Mouse (Mus musculus) liver, adult 2 months (tissue): Measurements from ENCODE around the gene Fv1. TPM values are rescaled to one million over a fixed set of nuclear protein-coding genes. Genes with fewer than 3 reads are reported as not detected.

Experiments
- DNase-seq: peaks from one replicate; pipeline ENCODE4 v3.0.0-alpha.2; 2011; ENCODE audit warnings: low read depth, low spot score; ENCODE audit errors: extremely low read depth
- H3K27ac ChIP-seq: fragments of 200-500 bp; replicated peaks from 2 replicates; pipeline ENCODE4 v1.5.1; 2012; ENCODE audit warnings: low read depth, mild to moderate bottlenecking, control low read depth, inconsistent platforms, low read length; ENCODE audit not compliant: insufficient read depth
- H3K27me3 ChIP-seq: fragments of 200-500 bp; 2 replicates; pipeline ENCODE4 v1.6.1; 2012; ENCODE audit warnings: mild to moderate bottlenecking, moderate library complexity, low read length, inconsistent platforms; ENCODE audit not compliant: control insufficient read depth, insufficient read depth
- H3K36me3 ChIP-seq: fragments of 200-500 bp; 2 replicates; pipeline ENCODE4 v1.6.1; 2012; ENCODE audit warnings: low read length, inconsistent platforms; ENCODE audit not compliant: control insufficient read depth, insufficient read depth
- H3K4me1 ChIP-seq: fragments of 200-500 bp; 2 replicates; pipeline ENCODE4 v1.6.1; 2011; ENCODE audit warnings: low read length; ENCODE audit not compliant: control insufficient read depth, insufficient read depth
- H3K4me3 ChIP-seq: fragments of 200-500 bp; 2 replicates; pipeline ENCODE4 v1.5.1; 2011; ENCODE audit warnings: low read depth, mild to moderate bottlenecking, control low read depth, low read length, moderate library complexity; ENCODE audit not compliant: insufficient read depth
- H3K79me2 ChIP-seq: fragments of 200-500 bp; 2 replicates; pipeline ENCODE4 v1.6.1; 2012; ENCODE audit warnings: inconsistent platforms, mild to moderate bottlenecking, low read length, moderate library complexity; ENCODE audit not compliant: control insufficient read depth, insufficient read depth
- H3K9ac ChIP-seq: fragments of 200-500 bp; 2 replicates; pipeline ENCODE4 v1.6.1; 2012; ENCODE audit warnings: low read depth, mild to moderate bottlenecking, control low read depth, inconsistent platforms, low read length
- CTCF ChIP-seq: fragments of 200-500 bp; IDR thresholded peaks from 2 replicates; pipeline ENCODE4 v1.5.1; 2011; ENCODE audit warnings: low read depth, low read length, control low read depth
- POLR2A ChIP-seq: fragments of 200-500 bp; IDR thresholded peaks from 2 replicates; pipeline ENCODE4 v1.6.1; 2011; ENCODE audit warnings: low read length, control low read depth; ENCODE audit not compliant: insufficient read depth; ENCODE audit errors: extremely low read depth
- WGBS: fragments of 180-500 bp; shearing (Covaris S2); methylation state at CpG from one replicate; pipeline ENCODE4 v1.1.7; 2018; 5-methylcytosine and 5-hydroxymethylcytosine counted together
- polyA plus RNA-seq: library from polyadenylated mRNA; depleted of rRNA; stranded (reverse); fragments of >200 nt; gene quantifications from 2 replicates; pipeline ENCODE4 v1.2.3, GENCODE M21; 2012
- total RNA-seq: library from RNA; depleted of rRNA; stranded (reverse); fragments of >200 nt; gene quantifications from 2 replicates; pipeline ENCODE4 v1.2.3, GENCODE M21; 2014

Fv1 gene
- total and polyA plus RNA-seq, 2 experiments, result 0.61 to 3.5 TPM

- no peak for TF ChIP-seq CTCF
- TF ChIP-seq POLR2A, result no peak
- Histone ChIP-seq H3K4me3 (peak within 1 kb of the TSS; percentile 92), H3K79me2 (peaks cover 14% of the 10 kb centered on the region; the same call in 1 of the 2 replicates), H3K36me3 (no peaks in the 10 kb centered on the region; the same call in 1 of the 2 replicates), H3K27ac (peak within 1 kb of the TSS; percentile 73), H3K27me3 (no peaks in the 10 kb centered on the region), H3K9ac (peak within 1 kb of the TSS; percentile 84), H3K4me1 (peaks cover 7% of the 10 kb centered on the region)
- peak; percentile 92 for DNase-seq
- WGBS, result under 1% methylated on average over 23 of the region's 23 CpGs
Measured at GRCm38 (mm10) chr4:147847614-147848583, 20.9 kb upstream of the Fv1 start, which contains the start of gene Zfp933. Gene Zfp933 (minus strand): TSS chr4:147848366.

- peaks cover 7% of the 10 kb centered on the region for H3K4me1 ChIP-seq
- no peaks in the 10 kb centered on the region; the same call in 1 of the 2 replicates for H3K36me3 ChIP-seq
- 0% methylated on average over 4 of the region's 4 CpGs for WGBS
- DNase-seq, result no peak
- TF ChIP-seq POLR2A (no peak), CTCF (no peak)
- peak overlapping the region; percentile 73 for H3K27ac ChIP-seq
- H3K79me2 ChIP-seq, result peaks cover 11% of the 10 kb centered on the region; the same call in 1 of the 2 replicates
- H3K27me3 ChIP-seq, result no peaks in the 10 kb centered on the region
- peak overlapping the region; percentile 92 for H3K4me3 ChIP-seq
- peak overlapping the region; percentile 68 for H3K9ac ChIP-seq
Measured at GRCm38 (mm10) chr4:147848584-147848991, 20.2 kb upstream of the Fv1 start.

- peaks cover 7% of the 10 kb centered on the region; the same call in 1 of the 2 replicates for H3K79me2 ChIP-seq
- H3K9ac ChIP-seq, result no peak overlapping the region
- TF ChIP-seq CTCF (no peak), POLR2A (no peak)
- WGBS, result 84% methylated on average over 2 of the region's 2 CpGs
- H3K27ac ChIP-seq, result no peak overlapping the region
- peaks cover 7% of the 10 kb centered on the region for H3K4me1 ChIP-seq
- H3K36me3 ChIP-seq, result no peaks in the 10 kb centered on the region
- no peak for DNase-seq
- H3K27me3 ChIP-seq, result no peaks in the 10 kb centered on the region
- no peak overlapping the region for H3K4me3 ChIP-seq
Measured at GRCm38 (mm10) chr4:147850776-147851175, 18.0 kb upstream of the Fv1 start.

- 92% methylated on average over 3 of the region's 3 CpGs for WGBS
- no peak overlapping the region for H3K27ac ChIP-seq
- no peaks in the 10 kb centered on the region for H3K27me3 ChIP-seq
- no peak overlapping the region for H3K4me3 ChIP-seq
- no peak for TF ChIP-seq POLR2A
- TF ChIP-seq CTCF, result no peak
- H3K36me3 ChIP-seq, result peaks cover 4% of the 10 kb centered on the region; the same call in 1 of the 2 replicates
- H3K4me1 ChIP-seq, result no peaks in the 10 kb centered on the region
- H3K79me2 ChIP-seq, result no peaks in the 10 kb centered on the region
- H3K9ac ChIP-seq, result no peak overlapping the region
- DNase-seq, result no peak
Measured at GRCm38 (mm10) chr4:147862051-147862450, 6.7 kb upstream of the Fv1 start.

- Histone ChIP-seq H3K4me3 (no peak overlapping the region), H3K27ac (no peak overlapping the region), H3K27me3 (no peaks in the 10 kb centered on the region), H3K79me2 (peaks cover 3% of the 10 kb centered on the region; the same call in 1 of the 2 replicates), H3K4me1 (peaks cover 15% of the 10 kb centered on the region), H3K9ac (no peak overlapping the region), H3K36me3 (peaks cover 4% of the 10 kb centered on the region; the same call in 1 of the 2 replicates)
- 96% methylated on average over 6 of the region's 6 CpGs for WGBS
- TF ChIP-seq POLR2A (no peak), CTCF (no peak)
- DNase-seq, result no peak
Measured at GRCm38 (mm10) chr4:147865651-147866050, 3.1 kb upstream of the Fv1 start.
